Mouse (Mus musculus): ENCODE results near the gene Kcnj5. TPM values are rescaled to one million over a fixed set of nuclear protein-coding genes. Genes with fewer than 3 reads are reported as not detected.

Gene Kcnj5
- total RNA-seq, 1 experiment from 2014 or later, result 0.05 TPM

GRCm38 (mm10) chr9:32335389-32336150 lies 8.6 kb downstream of the Kcnj5 start:
- ATAC-seq (replicated peaks in 1 of 2; ENCODE audit: insufficient read depth in 1 of 2, low FRiP score in 2 of 2, low TSS enrichment in 1 of 2, low read depth in 1 of 2, poor library complexity in 2 of 2, severe bottlenecking in 2 of 2), result no peak

GRCm38 (mm10) chr9:32331162-32331561 lies 13.0 kb downstream of the Kcnj5 start:
- ATAC-seq (replicated peaks in 1 of 2; ENCODE audit: insufficient read depth in 1 of 2, low FRiP score in 2 of 2, low TSS enrichment in 1 of 2, low read depth in 1 of 2, poor library complexity in 2 of 2, severe bottlenecking in 2 of 2), result no peak

GRCm38 (mm10) chr9:32328777-32329176 lies 15.4 kb downstream of the Kcnj5 start:
- no peak for ATAC-seq (replicated peaks in 1 of 2; ENCODE audit: insufficient read depth in 1 of 2, low FRiP score in 2 of 2, low TSS enrichment in 1 of 2, low read depth in 1 of 2, poor library complexity in 2 of 2, severe bottlenecking in 2 of 2)

GRCm38 (mm10) chr9:32323610-32324009 lies 20.5 kb downstream of the Kcnj5 start:
- ATAC-seq (replicated peaks in 1 of 2; ENCODE audit: insufficient read depth in 1 of 2, low FRiP score in 2 of 2, low TSS enrichment in 1 of 2, low read depth in 1 of 2, poor library complexity in 2 of 2, severe bottlenecking in 2 of 2), result no peak

GRCm38 (mm10) chr9:32320167-32320566 lies 24.0 kb downstream of the Kcnj5 start:
- ATAC-seq (replicated peaks in 1 of 2; ENCODE audit: insufficient read depth in 1 of 2, low FRiP score in 2 of 2, low TSS enrichment in 1 of 2, low read depth in 1 of 2, poor library complexity in 2 of 2, severe bottlenecking in 2 of 2), result no peak

GRCm38 (mm10) chr9:32315999-32316398 lies 28.2 kb downstream of the Kcnj5 start:
- no peak for ATAC-seq (replicated peaks in 1 of 2; ENCODE audit: insufficient read depth in 1 of 2, low FRiP score in 2 of 2, low TSS enrichment in 1 of 2, low read depth in 1 of 2, poor library complexity in 2 of 2, severe bottlenecking in 2 of 2)

GRCm38 (mm10) chr9:32314071-32314470 lies 30.1 kb downstream of the Kcnj5 start:
- no peak for ATAC-seq (replicated peaks in 1 of 2; ENCODE audit: insufficient read depth in 1 of 2, low FRiP score in 2 of 2, low TSS enrichment in 1 of 2, low read depth in 1 of 2, poor library complexity in 2 of 2, severe bottlenecking in 2 of 2)

- no peak for ATAC-seq (replicated peaks in 1 of 2; ENCODE audit: insufficient read depth in 1 of 2, low FRiP score in 2 of 2, low TSS enrichment in 1 of 2, low read depth in 1 of 2, poor library complexity in 2 of 2, severe bottlenecking in 2 of 2)
Observed at GRCm38 (mm10) chr9:32312208-32312607, 31.9 kb downstream of the Kcnj5 start.

GRCm38 (mm10) chr9:32311786-32312185 lies 32.4 kb downstream of the Kcnj5 start:
- ATAC-seq (replicated peaks in 1 of 2; ENCODE audit: insufficient read depth in 1 of 2, low FRiP score in 2 of 2, low TSS enrichment in 1 of 2, low read depth in 1 of 2, poor library complexity in 2 of 2, severe bottlenecking in 2 of 2), result no peak

- no peak for ATAC-seq (replicated peaks in 1 of 2; ENCODE audit: insufficient read depth in 1 of 2, low FRiP score in 2 of 2, low TSS enrichment in 1 of 2, low read depth in 1 of 2, poor library complexity in 2 of 2, severe bottlenecking in 2 of 2)
Observed at GRCm38 (mm10) chr9:32302501-32303150, 41.5 kb downstream of the Kcnj5 start.

- no peak for ATAC-seq (replicated peaks in 1 of 2; ENCODE audit: insufficient read depth in 1 of 2, low FRiP score in 2 of 2, low TSS enrichment in 1 of 2, low read depth in 1 of 2, poor library complexity in 2 of 2, severe bottlenecking in 2 of 2)
Observed at GRCm38 (mm10) chr9:32295061-32295800, 48.9 kb downstream of the Kcnj5 start.

- no peak for ATAC-seq (replicated peaks in 1 of 2; ENCODE audit: insufficient read depth in 1 of 2, low FRiP score in 2 of 2, low TSS enrichment in 1 of 2, low read depth in 1 of 2, poor library complexity in 2 of 2, severe bottlenecking in 2 of 2)
Observed at GRCm38 (mm10) chr9:32292686-32293085, 51.5 kb downstream of the Kcnj5 start.

GRCm38 (mm10) chr9:32291618-32292017 lies 52.5 kb downstream of the Kcnj5 start:
- peak; percentile 12 to 45; a peak in 1 of 4 replicates for ATAC-seq (replicated peaks in 1 of 2; ENCODE audit: insufficient read depth in 1 of 2, low FRiP score in 2 of 2, low TSS enrichment in 1 of 2, low read depth in 1 of 2, poor library complexity in 2 of 2, severe bottlenecking in 2 of 2)

- ATAC-seq (replicated peaks in 1 of 2; ENCODE audit: insufficient read depth in 1 of 2, low FRiP score in 2 of 2, low TSS enrichment in 1 of 2, low read depth in 1 of 2, poor library complexity in 2 of 2, severe bottlenecking in 2 of 2), result no peak
Observed at GRCm38 (mm10) chr9:32283591-32283990, 60.6 kb downstream of the Kcnj5 start.

- ATAC-seq (replicated peaks in 1 of 2; ENCODE audit: insufficient read depth in 1 of 2, low FRiP score in 2 of 2, low TSS enrichment in 1 of 2, low read depth in 1 of 2, poor library complexity in 2 of 2, severe bottlenecking in 2 of 2), result peak; percentile 37 to 59; a peak in 1 of 4 replicates
Observed at GRCm38 (mm10) chr9:32280456-32280855, 63.7 kb downstream of the Kcnj5 start.

- no peak for ATAC-seq (replicated peaks in 1 of 2; ENCODE audit: insufficient read depth in 1 of 2, low FRiP score in 2 of 2, low TSS enrichment in 1 of 2, low read depth in 1 of 2, poor library complexity in 2 of 2, severe bottlenecking in 2 of 2)
Observed at GRCm38 (mm10) chr9:32279789-32280188, 64.4 kb downstream of the Kcnj5 start.

- no peak for ATAC-seq (replicated peaks in 1 of 2; ENCODE audit: insufficient read depth in 1 of 2, low FRiP score in 2 of 2, low TSS enrichment in 1 of 2, low read depth in 1 of 2, poor library complexity in 2 of 2, severe bottlenecking in 2 of 2)
Observed at GRCm38 (mm10) chr9:32278052-32278451, 66.1 kb downstream of the Kcnj5 start.

GRCm38 (mm10) chr9:32271896-32272444 lies 72.2 kb downstream of the Kcnj5 start:
- ATAC-seq (replicated peaks in 1 of 2; ENCODE audit: insufficient read depth in 1 of 2, low FRiP score in 2 of 2, low TSS enrichment in 1 of 2, low read depth in 1 of 2, poor library complexity in 2 of 2, severe bottlenecking in 2 of 2), result peak; percentile 70 to 77
